Mouse (Mus musculus) heart, postnatal 0 days (tissue): ENCODE measurements around the gene Gm38394. TPM values are rescaled to one million over a fixed set of nuclear protein-coding genes. Genes with fewer than 3 reads are reported as not detected.

ENCODE experiments used
- ATAC-seq: fragments of 200-750 bp; cut with Nextera tagmentation; 2 replicates; pipeline ENCODE4 v1.8.0; 2017; ENCODE audit warnings: low read depth, moderate number of reproducible peaks, moderate library complexity; ENCODE audit not compliant: insufficient read depth
- DNase-seq: peaks from one replicate; pipeline ENCODE4 v3.0.0-alpha.2; 2016; ENCODE audit warnings: low spot score
- H3K27ac ChIP-seq: fragments of 300-500 bp; sonication (generic); 2 replicates; pipeline ENCODE4 v1.5.1; 2014; ENCODE audit warnings: low read depth, mild to moderate bottlenecking
- H3K27me3 ChIP-seq: fragments of 300-500 bp; sonication (generic); 2 replicates; pipeline ENCODE4 v1.6.1; 2014; ENCODE audit warnings: low read length, mixed read lengths; ENCODE audit not compliant: control insufficient read depth, insufficient read depth
- H3K36me3 ChIP-seq: fragments of 300-500 bp; sonication (generic); replicated peaks from 2 replicates; pipeline ENCODE4 v1.6.1; 2014; ENCODE audit warnings: low read length, mixed read lengths; ENCODE audit not compliant: control insufficient read depth, insufficient read depth
- H3K4me1 ChIP-seq: fragments of 300-500 bp; sonication (generic); 2 replicates; pipeline ENCODE4 v1.6.1; 2014; ENCODE audit warnings: antibody characterized with exemption; ENCODE audit not compliant: control insufficient read depth, insufficient read depth
- H3K4me2 ChIP-seq: fragments of 300-500 bp; sonication (generic); 2 replicates; pipeline ENCODE4 v1.6.1; 2014; ENCODE audit warnings: low read depth, mild to moderate bottlenecking, low read length, moderate library complexity
- H3K4me3 ChIP-seq: fragments of 300-500 bp; sonication (generic); 2 replicates; pipeline ENCODE4 v1.5.1; 2014; ENCODE audit warnings: low read depth, low read length
- H3K9ac ChIP-seq: fragments of 300-500 bp; sonication (generic); replicated peaks from 2 replicates; pipeline ENCODE4 v1.6.1; 2014; ENCODE audit warnings: low read depth, low read length, mixed read lengths
- H3K9me3 ChIP-seq: fragments of 300-500 bp; sonication (generic); replicated peaks from 2 replicates; pipeline ENCODE4 v1.6.1; 2016; ENCODE audit warnings: low read length; ENCODE audit not compliant: control insufficient read depth
- CTCF ChIP-seq: IDR thresholded peaks from 2 replicates; pipeline ENCODE4 v1.5.1; 2016; ENCODE audit warnings: antibody characterized with exemption, control low read depth, low read depth
- EP300 ChIP-seq: IDR thresholded peaks from 2 replicates; pipeline ENCODE4 v1.6.1; 2016; ENCODE audit warnings: antibody characterized with exemption, low read depth
- WGBS: fragments of 180-500 bp; shearing (Covaris S2); extraction: QIAGEN DNeasy Blood & Tissue Kit; methylation state at CpG from one replicate; pipeline ENCODE4 v1.1.7; 2014; 5-methylcytosine and 5-hydroxymethylcytosine counted together
- polyA plus RNA-seq: library from polyadenylated mRNA; unstranded; fragments of >200 nt; fragmentation: Nextera tagmentation; extraction: Ambion mirVana; gene quantifications from 2 replicates; pipeline ENCODE4 v1.2.1, GENCODE M21; 2015
- total RNA-seq: library from RNA; depleted of rRNA; stranded (reverse); fragments of >200 nt; gene quantifications from 2 replicates; pipeline ENCODE4 v1.2.3, GENCODE M21; 2014; ENCODE audit warnings: low replicate concordance

Gm38394 gene
- total and polyA plus RNA-seq, 2 experiments from 2014 or later = 2.1 to 2.6 TPM

- 94% methylated on average over 7 of the region's 7 CpGs for WGBS
Observed at GRCm38 (mm10) chr1:133662941-133663340, 1.8 kb upstream of the Gm38394 start.

GRCm38 (mm10) chr1:133660466-133661202 lies 484 bp downstream of the Gm38394 start, which contains the start of gene Zbed6:
Gene Zbed6 (minus strand): TSS chr1:133660885.
- peaks cover 42% of the 10 kb centered on the region for H3K4me1 ChIP-seq
- peak within 1 kb of the TSS; percentile 95 for H3K4me2 ChIP-seq
- under 1% methylated on average over 40 of the region's 41 CpGs for WGBS

More at GRCm38 (mm10) chr1:133662941-133663340, 1.8 kb upstream of the Gm38394 start:
- H3K27ac ChIP-seq = no peak overlapping the region
- H3K27me3 ChIP-seq = no peaks in the 10 kb centered on the region
- H3K9ac ChIP-seq = no peak overlapping the region
- ATAC-seq (no peak), DNase-seq (no peak)
- no peak for TF ChIP-seq EP300
- no peak for TF ChIP-seq CTCF
- H3K4me2 ChIP-seq = no peak overlapping the region
- H3K36me3 ChIP-seq = peaks cover 10% of the 10 kb centered on the region; the same call in 1 of the 2 replicates
- no peaks in the 10 kb centered on the region for H3K9me3 ChIP-seq
- H3K4me3 ChIP-seq = no peak overlapping the region
- peaks cover 20% of the 10 kb centered on the region for H3K4me1 ChIP-seq

GRCm38 (mm10) chr1:133658878-133659277 lies 2.2 kb downstream of the Gm38394 start:
- no peak overlapping the region for H3K4me3 ChIP-seq
- H3K4me2 ChIP-seq = peak overlapping the region; percentile 30; the same call in 1 of the 2 replicates
- no peak overlapping the region for H3K27ac ChIP-seq
- no peaks in the 10 kb centered on the region for H3K27me3 ChIP-seq
- WGBS = 79% methylated on average over 3 of the region's 3 CpGs
- TF ChIP-seq EP300 (no peak), CTCF (no peak)
- H3K9me3 ChIP-seq = no peaks in the 10 kb centered on the region
- H3K36me3 ChIP-seq = peaks cover 28% of the 10 kb centered on the region
- H3K9ac ChIP-seq = no peak overlapping the region
- DNase-seq (no peak), ATAC-seq (no peak)
- H3K4me1 ChIP-seq = peaks cover 42% of the 10 kb centered on the region

More at GRCm38 (mm10) chr1:133660466-133661202, 484 bp downstream of the Gm38394 start, which contains the start of gene Zbed6:
- Histone ChIP-seq H3K36me3 (peaks cover 24% of the 10 kb centered on the region), H3K9ac (peak within 1 kb of the TSS; percentile 90), H3K27me3 (no peaks in the 10 kb centered on the region), H3K9me3 (no peaks in the 10 kb centered on the region), H3K4me3 (peak within 1 kb of the TSS; percentile 96), H3K27ac (peak within 1 kb of the TSS; percentile 96)
- DNase-seq = peak; percentile 49
- peak; percentile 77 for ATAC-seq
- TF ChIP-seq EP300 (0 out of 2 replicates have a peak, but pooled peaks have one; percentile 4), CTCF (no peak)

- DNase-seq (no peak), ATAC-seq (no peak)
- H3K27me3 ChIP-seq = no peaks in the 10 kb centered on the region
- no peak overlapping the region for H3K4me3 ChIP-seq
- H3K27ac ChIP-seq = no peak overlapping the region
- peaks cover 42% of the 10 kb centered on the region for H3K4me1 ChIP-seq
- no peaks in the 10 kb centered on the region for H3K9me3 ChIP-seq
- 48% methylated on average over 5 of the region's 5 CpGs for WGBS
- no peak overlapping the region for H3K9ac ChIP-seq
- no peak for TF ChIP-seq CTCF
- TF ChIP-seq EP300 = no peak
- H3K36me3 ChIP-seq = peaks cover 33% of the 10 kb centered on the region
- H3K4me2 ChIP-seq = no peak overlapping the region
Observed at GRCm38 (mm10) chr1:133656811-133657210, 4.3 kb downstream of the Gm38394 start.

GRCm38 (mm10) chr1:133653033-133653432 lies 8.1 kb downstream of the Gm38394 start:
- Histone ChIP-seq H3K9ac (no peak overlapping the region), H3K4me3 (no peak overlapping the region), H3K27me3 (no peaks in the 10 kb centered on the region), H3K4me2 (no peak overlapping the region), H3K9me3 (no peaks in the 10 kb centered on the region), H3K27ac (no peak overlapping the region), H3K36me3 (peaks cover 29% of the 10 kb centered on the region), H3K4me1 (peaks cover 23% of the 10 kb centered on the region)
- WGBS = 89% methylated on average over 1 of the region's 1 CpGs
- TF ChIP-seq CTCF (no peak), EP300 (no peak)
- no peak for ATAC-seq
- DNase-seq = no peak
